Mouse (Mus musculus) right cerebral cortex, adult 2 months (tissue): ENCODE measurements around the gene Olfr137.

ENCODE experiments used
- DNase-seq, 2 experiments: peaks; one replicate each; pipeline ENCODE4 v3.0.0; 2021 to 2022; ENCODE audit warnings: low spot score in 2 of 2

Olfr137 gene

GRCm38 (mm10) chr17:38307470-38307869 lies at the start of gene Olfr137:
Gene Olfr137, minus strand, starts transcription at chr17:38307570.
- no peak for DNase-seq

- no peak for DNase-seq
Observed at GRCm38 (mm10) chr17:38329531-38329930, 22.2 kb upstream of the Olfr137 start, which contains the start of gene Olfr136. Gene Olfr136, plus strand, starts transcription at chr17:38329831.

DNA sequence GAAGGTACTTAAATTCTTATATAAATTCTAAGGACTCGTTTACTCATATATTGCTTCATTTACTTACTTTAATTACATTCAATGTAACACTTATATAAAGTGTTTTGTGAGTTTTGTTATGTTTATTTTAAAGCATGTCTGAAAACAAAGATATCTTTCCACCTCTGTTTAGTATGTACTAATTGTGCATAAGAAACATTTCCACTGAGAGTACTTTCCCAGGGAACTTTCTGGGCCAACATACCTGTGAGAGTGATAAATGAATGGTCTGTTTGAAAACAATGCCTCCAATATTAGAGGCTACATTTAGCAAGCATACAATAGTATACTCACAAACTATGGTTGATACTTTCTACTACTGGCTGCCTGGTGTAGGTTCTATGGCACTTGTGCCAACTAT lies 46.6 kb downstream of the Olfr137 start, which contains the start of gene Olfr138:
Gene Olfr138 (plus strand): TSS at position 301 of the 400 bp plus-strand sequence.
- no peak for DNase-seq
